Mouse (Mus musculus) limb, embryonic 14.5 days (tissue): ENCODE measurements around the gene Ints13. TPM values are rescaled to one million over a fixed set of nuclear protein-coding genes. Genes with fewer than 3 reads are reported as not detected.
"Not testable (repeated sequence)": the region's sequence is repeated elsewhere in the genome, so short reads cannot be mapped to it uniquely, and the experiment has no call there.

Experiments used
- ATAC-seq: fragments of 200-750 bp; cut with Nextera tagmentation; 2 replicates; pipeline ENCODE4 v1.8.0; 2017; ENCODE audit warnings: low read depth, moderate number of reproducible peaks, moderate TSS enrichment; ENCODE audit not compliant: low FRiP score
- DNase-seq: peaks from one replicate; pipeline ENCODE4 v3.0.0-alpha.2; 2015; ENCODE audit warnings: low spot score
- H3K27ac ChIP-seq: fragments of 300-500 bp; sonication (generic); replicated peaks from 2 replicates; pipeline ENCODE4 v1.5.1; 2014; ENCODE audit warnings: low read depth, mild to moderate bottlenecking, low read length, moderate library complexity, mixed read lengths
- H3K27me3 ChIP-seq: fragments of 300-500 bp; sonication (generic); 2 replicates; pipeline ENCODE4 v1.6.1; 2014; ENCODE audit warnings: low read length, mixed read lengths; ENCODE audit not compliant: control insufficient read depth, insufficient read depth
- H3K36me3 ChIP-seq: fragments of 300-500 bp; sonication (generic); 2 replicates; pipeline ENCODE4 v1.6.1; 2014; ENCODE audit warnings: mild to moderate bottlenecking, low read length, moderate library complexity, mixed read lengths; ENCODE audit not compliant: control insufficient read depth, insufficient read depth
- H3K4me1 ChIP-seq: fragments of 300-500 bp; sonication (generic); 2 replicates; pipeline ENCODE4 v1.6.1; 2014; ENCODE audit warnings: antibody characterized with exemption, low read length, mixed read lengths; ENCODE audit not compliant: control insufficient read depth, insufficient read depth
- H3K4me2 ChIP-seq: fragments of 300-500 bp; sonication (generic); replicated peaks from 2 replicates; pipeline ENCODE4 v1.6.1; 2014; ENCODE audit warnings: low read depth, mild to moderate bottlenecking, low read length, moderate library complexity; ENCODE audit not compliant: severe bottlenecking
- H3K4me3 ChIP-seq: fragments of 300-500 bp; sonication (generic); replicated peaks from 2 replicates; pipeline ENCODE4 v1.5.1; 2014; ENCODE audit warnings: low read length
- H3K9ac ChIP-seq: fragments of 300-500 bp; sonication (generic); 2 replicates; pipeline ENCODE4 v1.6.1; 2014; ENCODE audit warnings: mild to moderate bottlenecking, low read depth, low read length, moderate library complexity; ENCODE audit not compliant: severe bottlenecking
- H3K9me3 ChIP-seq: fragments of 300-500 bp; sonication (generic); 2 replicates; pipeline ENCODE4 v1.6.1; 2016; ENCODE audit warnings: low read length; ENCODE audit not compliant: control insufficient read depth
- POLR2A ChIP-seq: fragments of 200-500 bp; IDR thresholded peaks from 2 replicates; pipeline ENCODE4 v1.8.0; 2012; ENCODE audit warnings: inconsistent platforms, mild to moderate bottlenecking, moderate library complexity, borderline replicate concordance; ENCODE audit not compliant: insufficient read depth, insufficient read length; ENCODE audit errors: extremely low read depth
- WGBS: fragments of 180-500 bp; shearing (Covaris S2); extraction: QIAGEN DNeasy Blood & Tissue Kit; methylation state at CpG from one replicate; pipeline ENCODE4 v1.1.7; 2014; 5-methylcytosine and 5-hydroxymethylcytosine counted together
- polyA plus RNA-seq, 2 experiments: library from polyadenylated mRNA; depleted of rRNA in 1 of 2; stranded (reverse) in 1 of 2; unstranded in 1 of 2; fragments of >200 nt; fragmentation: Nextera tagmentation in 1 of 2; extraction: Ambion mirVana in 1 of 2; gene quantifications; 2 replicates each; pipeline versions ENCODE4 v1.2.1 to v1.2.3; 2012 to 2014

Gene Ints13
- polyA plus RNA-seq, 2 experiments: 50.6 to 63.7 TPM

GRCm38 (mm10) chr6:146572073-146572472, 5.6 kb downstream of the Ints13 start:
- no peak overlapping the region for H3K4me3 ChIP-seq
- DNase-seq (no peak), ATAC-seq (no peak)
- no peak overlapping the region for H3K9ac ChIP-seq
- peaks cover 10% of the 10 kb centered on the region for H3K36me3 ChIP-seq
- H3K4me1 ChIP-seq: peaks cover 15% of the 10 kb centered on the region
- TF ChIP-seq POLR2A: no peak
- no peaks in the 10 kb centered on the region for H3K27me3 ChIP-seq
- no peak overlapping the region for H3K27ac ChIP-seq
- no peaks in the 10 kb centered on the region for H3K9me3 ChIP-seq
- H3K4me2 ChIP-seq: no peak overlapping the region

GRCm38 (mm10) chr6:146562461-146562860, 15.2 kb downstream of the Ints13 start:
- 91% methylated on average over 1 of the region's 1 CpGs for WGBS
- H3K9ac ChIP-seq, H3K4me2 ChIP-seq, H3K4me1 ChIP-seq, ATAC-seq, H3K27me3 ChIP-seq, DNase-seq, H3K27ac ChIP-seq, H3K4me3 ChIP-seq, H3K9me3 ChIP-seq: not testable (repeated sequence)
- peaks cover 65% of the 10 kb centered on the region for H3K36me3 ChIP-seq

GRCm38 (mm10) chr6:146551326-146551725, 26.3 kb downstream of the Ints13 start:
- Histone ChIP-seq H3K4me1 (no peaks in the 10 kb centered on the region), H3K4me3 (no peak overlapping the region), H3K36me3 (peaks cover 74% of the 10 kb centered on the region), H3K9me3 (no peaks in the 10 kb centered on the region), H3K27ac (no peak overlapping the region), H3K27me3 (no peaks in the 10 kb centered on the region), H3K9ac (no peak overlapping the region), H3K4me2 (no peak overlapping the region)
- TF ChIP-seq POLR2A: no peak
- ATAC-seq (no peak), DNase-seq (no peak)

GRCm38 (mm10) chr6:146550421-146550820, 27.2 kb downstream of the Ints13 start:
- DNase-seq (no peak), ATAC-seq (no peak)
- H3K27ac ChIP-seq: no peak overlapping the region
- no peak overlapping the region for H3K9ac ChIP-seq
- H3K4me2 ChIP-seq: no peak overlapping the region
- H3K27me3 ChIP-seq: no peaks in the 10 kb centered on the region
- peaks cover 68% of the 10 kb centered on the region for H3K36me3 ChIP-seq
- H3K4me3 ChIP-seq: no peak overlapping the region
- H3K4me1 ChIP-seq: no peaks in the 10 kb centered on the region
- TF ChIP-seq POLR2A: no peak
- no peaks in the 10 kb centered on the region for H3K9me3 ChIP-seq
- 83% methylated on average over 2 of the region's 2 CpGs for WGBS

GRCm38 (mm10) chr6:146545289-146545865, 32.3 kb downstream of the Ints13 start:
- ATAC-seq: no peak
- no peaks in the 10 kb centered on the region for H3K4me1 ChIP-seq
- peaks cover 33% of the 10 kb centered on the region for H3K36me3 ChIP-seq
- 85% methylated on average over 5 of the region's 5 CpGs for WGBS
- H3K27me3 ChIP-seq: no peaks in the 10 kb centered on the region
- no peak overlapping the region for H3K4me2 ChIP-seq
- no peak overlapping the region for H3K27ac ChIP-seq
- H3K9me3 ChIP-seq: no peaks in the 10 kb centered on the region
- no peak overlapping the region for H3K4me3 ChIP-seq
- no peak for DNase-seq
- TF ChIP-seq POLR2A: no peak
- H3K9ac ChIP-seq: no peak overlapping the region

GRCm38 (mm10) chr6:146544622-146545021, 33.0 kb downstream of the Ints13 start:
- Histone ChIP-seq H3K27ac (no peak overlapping the region), H3K4me3 (no peak overlapping the region), H3K36me3 (peaks cover 27% of the 10 kb centered on the region), H3K4me1 (no peaks in the 10 kb centered on the region), H3K4me2 (no peak overlapping the region), H3K9me3 (no peaks in the 10 kb centered on the region), H3K27me3 (no peaks in the 10 kb centered on the region), H3K9ac (no peak overlapping the region)
- WGBS: 96% methylated on average over 1 of the region's 1 CpGs
- DNase-seq (no peak), ATAC-seq (no peak)
- TF ChIP-seq POLR2A: no peak
